Mouse (Mus musculus) embryo, embryonic 9.5 days (tissue): Measurements from ENCODE around the gene Olfr522.
A peak's percentile ranks its signal among the peaks of the same experiment; 100 is the strongest.

Experiments used
- DNase-seq: peaks from one replicate; pipeline ENCODE4 v3.0.0-alpha.2; 2017; ENCODE audit errors: extremely low spot score

The Olfr522 gene

DNA sequence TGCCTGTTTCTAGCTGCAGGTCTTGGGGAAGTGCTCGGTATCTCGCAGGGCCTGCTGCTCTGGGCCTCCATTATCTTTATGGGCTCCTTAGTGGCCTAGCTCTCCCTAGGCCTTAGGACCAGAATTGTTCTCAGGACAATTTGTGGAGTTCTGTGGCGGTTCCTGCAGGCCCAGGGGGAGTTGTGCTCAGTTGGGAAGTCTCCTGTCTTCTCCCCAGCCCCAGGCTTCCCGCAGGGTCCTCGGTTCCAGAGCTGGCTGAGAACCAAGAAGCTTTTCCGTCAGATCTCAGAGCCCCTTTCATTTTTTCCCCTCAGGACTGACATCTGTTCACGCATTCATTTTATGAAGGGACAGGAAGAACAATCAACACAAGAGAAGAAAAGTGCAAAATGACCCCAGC is at the start of gene Olfr522:
Olfr522 (minus strand) TSS at position 101 of the 400 bp plus-strand sequence.
- no peak for DNase-seq

DNA sequence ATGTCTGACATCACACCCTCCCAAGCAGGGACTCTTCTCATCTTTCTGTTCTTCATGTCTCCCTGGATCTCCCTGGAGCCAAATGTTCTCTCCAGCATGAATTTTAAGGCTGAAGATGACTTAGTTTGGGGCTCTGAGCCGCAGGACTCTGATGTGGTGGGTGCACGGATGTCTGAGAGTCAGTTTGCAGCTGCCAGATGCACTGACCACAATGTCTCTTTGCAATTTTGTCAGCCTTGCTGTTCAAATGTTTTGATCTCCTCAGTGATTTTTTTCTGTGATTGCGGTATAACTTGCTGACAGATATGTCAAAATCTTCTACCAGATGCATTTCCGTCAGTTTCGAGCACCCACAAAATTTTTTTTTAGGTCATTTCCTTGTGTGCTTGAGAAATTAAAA is 49.3 kb upstream of the Olfr522 start:
- no peak for DNase-seq

DNA sequence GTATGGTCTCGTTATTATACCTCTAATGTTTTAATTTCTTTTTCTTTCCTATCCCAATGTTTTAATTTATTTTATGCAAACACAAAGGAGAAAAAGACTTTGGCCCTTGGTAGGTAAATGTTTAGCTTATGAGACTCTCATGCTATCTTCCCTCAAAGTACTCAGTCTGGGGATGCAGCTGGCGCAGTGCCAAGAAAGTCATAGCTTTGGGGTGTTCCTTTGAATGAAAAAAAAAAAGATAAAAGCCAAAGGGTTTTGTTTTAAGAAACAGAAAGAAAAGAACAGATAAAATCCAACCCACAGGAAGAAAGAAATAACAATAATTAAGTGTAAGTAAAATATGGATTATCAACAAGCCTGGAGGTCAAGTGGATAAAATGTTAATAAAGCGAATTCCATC is 44.1 kb upstream of the Olfr522 start:
- no peak for DNase-seq

DNA sequence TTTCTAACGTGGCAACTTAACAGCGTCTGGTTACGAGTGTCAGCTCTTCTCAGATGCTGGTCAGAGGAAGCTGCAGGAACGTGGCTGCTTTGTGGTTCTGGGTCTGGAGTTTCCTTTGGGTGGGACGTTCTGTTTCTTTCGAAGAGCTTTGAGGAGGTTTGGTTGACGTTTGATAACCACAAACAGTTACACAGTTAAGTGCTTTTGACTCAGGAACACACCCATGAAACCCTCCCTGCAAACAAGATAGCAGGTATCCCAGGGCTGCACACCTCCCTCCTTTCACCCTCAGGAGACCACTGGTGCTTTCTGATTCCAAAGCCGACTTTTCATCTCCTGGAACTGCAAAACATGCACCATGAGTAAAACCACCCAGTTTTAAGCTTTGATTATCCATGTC is 43.6 kb upstream of the Olfr522 start:
- DNase-seq, result no peak

DNA sequence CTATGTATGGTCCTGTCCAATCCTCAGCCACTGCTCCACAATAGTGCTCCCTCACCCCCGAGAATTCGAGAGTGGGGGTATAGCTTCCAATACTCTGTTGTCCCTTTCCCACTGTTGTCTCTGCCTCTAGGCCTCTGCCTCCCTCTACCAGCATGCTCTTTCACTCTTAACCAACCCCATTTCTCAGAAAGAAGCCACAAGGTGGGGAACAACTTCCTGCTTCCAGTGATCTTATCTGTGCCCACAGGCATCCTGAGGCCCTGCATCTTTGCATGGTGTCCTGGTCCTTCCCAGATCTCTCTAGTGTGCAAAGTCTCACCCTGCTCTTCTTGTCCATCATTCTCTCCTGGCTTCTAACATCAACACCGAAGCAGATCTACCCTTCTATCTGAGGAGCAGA is 42.3 kb upstream of the Olfr522 start:
- DNase-seq, result no peak

DNA sequence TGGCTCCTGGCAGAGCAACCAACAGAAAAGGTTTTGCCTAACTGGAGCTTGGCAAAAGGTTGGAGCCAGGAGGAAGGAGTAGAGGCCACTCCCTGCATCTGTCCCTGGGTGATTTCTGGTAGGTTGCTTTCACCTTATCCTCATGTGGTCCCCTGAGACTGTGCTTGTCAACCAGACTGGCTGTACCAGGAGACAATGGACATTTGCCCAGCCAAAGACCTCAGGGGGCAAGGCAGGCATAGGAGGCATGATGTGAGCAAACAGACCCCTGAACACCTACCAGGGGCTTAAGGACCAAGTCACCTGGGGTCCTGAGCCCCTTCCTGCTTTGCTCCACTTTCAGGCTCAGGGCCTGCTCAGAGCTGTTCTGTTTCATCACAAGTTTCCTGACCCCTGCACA is 41.3 kb upstream of the Olfr522 start, which contains the start of gene Olfr524:
Olfr524 (minus strand) TSS at position 101 of the 400 bp plus-strand sequence.
- DNase-seq, result no peak

DNA sequence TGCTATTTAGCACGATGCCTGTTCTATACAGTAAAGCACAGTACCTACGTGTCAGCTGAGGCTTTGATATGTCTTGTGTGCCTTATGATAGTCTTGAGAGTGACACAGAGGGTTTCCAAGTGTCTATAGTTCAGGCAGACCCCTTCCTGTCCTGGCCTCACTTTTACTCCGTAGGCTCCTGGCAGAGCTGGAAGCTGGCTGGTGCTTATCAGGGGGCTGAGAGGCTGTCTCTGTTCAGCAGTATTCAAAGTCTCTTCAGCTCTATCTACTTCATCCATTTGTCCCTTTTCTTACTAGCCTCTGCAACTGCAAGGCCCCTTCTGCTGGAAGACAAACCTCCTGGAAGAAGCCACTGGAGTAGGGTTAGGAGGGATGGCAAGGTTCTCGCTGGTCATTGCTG is 36.5 kb upstream of the Olfr522 start:
- no peak for DNase-seq

DNA sequence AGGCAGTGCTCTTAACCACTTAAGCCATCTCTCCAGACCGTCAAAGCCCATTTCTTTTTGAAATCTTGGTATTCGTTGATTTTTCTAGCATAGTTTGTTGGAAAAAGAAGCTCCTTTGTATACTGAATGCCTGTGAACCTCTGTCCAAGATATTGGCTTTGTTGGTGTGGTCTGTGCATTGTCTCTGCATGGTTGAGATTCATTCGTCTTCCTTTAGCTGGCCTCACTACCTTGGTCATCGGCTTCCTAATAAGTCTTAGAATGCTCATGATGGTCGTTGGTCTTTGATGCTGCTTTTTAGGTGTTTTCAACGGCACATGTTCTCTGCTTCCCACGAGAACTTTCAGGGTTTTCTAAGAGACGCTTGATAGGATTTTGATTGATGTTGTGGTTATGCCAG is 31.4 kb upstream of the Olfr522 start:
- DNase-seq, result no peak

DNA sequence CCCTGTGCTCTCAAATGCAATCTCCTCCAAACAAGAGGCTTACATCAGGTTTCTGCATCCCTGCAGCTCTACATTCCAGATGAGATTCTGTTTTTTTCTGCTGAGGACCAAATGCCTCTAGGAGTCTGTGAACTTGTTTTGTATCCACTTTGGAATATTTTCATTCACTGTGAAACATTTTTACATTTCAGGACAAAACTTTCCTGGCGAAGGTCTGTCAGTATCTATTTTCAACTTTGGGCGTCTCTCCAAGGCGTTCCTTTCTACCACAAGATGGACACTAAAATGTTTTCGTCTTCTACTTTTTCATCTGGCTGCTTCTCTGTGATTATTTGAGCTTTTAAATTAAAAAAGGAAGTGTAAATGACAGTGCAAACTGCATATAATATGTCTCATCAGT is 29.5 kb upstream of the Olfr522 start:
- no peak for DNase-seq

DNA sequence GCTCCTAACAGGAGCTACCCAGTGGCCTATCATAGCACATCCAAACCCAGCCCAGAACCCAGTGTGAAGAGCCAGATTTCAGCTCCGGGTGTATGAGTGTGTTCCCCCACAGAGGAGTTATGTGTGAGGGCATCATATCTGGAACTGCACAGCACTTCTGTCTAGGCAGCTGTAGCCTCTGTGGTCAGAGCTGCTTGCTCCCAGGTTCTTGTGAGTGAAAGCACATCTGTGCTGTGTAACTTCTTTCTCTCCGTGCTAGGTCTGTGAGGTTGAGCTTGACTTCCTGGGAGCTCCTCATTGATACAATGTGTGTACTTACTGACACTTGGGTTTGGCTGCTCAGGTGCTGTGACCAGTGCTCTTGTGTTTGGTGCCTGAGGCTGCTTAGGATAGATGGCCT is 28.3 kb upstream of the Olfr522 start:
- DNase-seq, result no peak

DNA sequence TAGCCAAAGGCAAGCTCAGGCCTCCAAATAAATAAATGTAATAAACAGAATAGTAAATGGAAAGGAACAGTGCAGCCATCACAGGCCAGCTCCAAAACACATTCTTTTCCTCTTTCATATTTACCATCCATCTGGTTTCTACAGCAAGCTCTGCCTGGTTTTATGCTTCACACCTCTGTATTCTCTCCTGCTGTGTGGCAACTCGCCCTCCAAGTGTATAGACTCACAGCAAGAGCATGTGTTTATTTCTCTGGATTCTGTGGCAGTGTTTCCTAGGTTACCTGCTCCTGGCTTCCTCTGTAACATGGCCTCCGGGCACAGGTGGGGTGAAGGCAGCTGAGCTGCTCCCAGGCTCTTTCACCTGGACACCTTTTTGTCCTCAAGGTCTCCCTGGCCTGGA is 27.9 kb upstream of the Olfr522 start:
- DNase-seq, result no peak

DNA sequence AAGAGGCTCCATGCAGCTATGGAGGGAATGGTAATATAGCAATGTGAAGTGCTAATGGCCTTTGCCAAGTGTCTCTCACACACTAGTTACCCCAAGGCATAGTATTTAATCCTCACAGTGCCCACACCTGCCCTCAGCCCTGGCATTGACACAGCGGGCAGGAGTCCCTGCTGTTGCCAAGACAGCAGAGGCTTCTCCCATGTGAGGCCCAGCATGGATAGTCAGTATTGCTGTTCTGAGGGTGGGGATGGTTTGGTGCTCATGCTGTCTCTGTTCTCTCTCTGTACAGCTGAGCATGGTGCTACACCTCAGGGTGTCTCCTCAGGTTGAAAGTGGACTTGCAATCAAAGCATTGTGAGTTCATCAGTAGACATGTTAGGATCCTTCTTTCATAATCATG is 25.9 kb upstream of the Olfr522 start:
- DNase-seq, result no peak

DNA sequence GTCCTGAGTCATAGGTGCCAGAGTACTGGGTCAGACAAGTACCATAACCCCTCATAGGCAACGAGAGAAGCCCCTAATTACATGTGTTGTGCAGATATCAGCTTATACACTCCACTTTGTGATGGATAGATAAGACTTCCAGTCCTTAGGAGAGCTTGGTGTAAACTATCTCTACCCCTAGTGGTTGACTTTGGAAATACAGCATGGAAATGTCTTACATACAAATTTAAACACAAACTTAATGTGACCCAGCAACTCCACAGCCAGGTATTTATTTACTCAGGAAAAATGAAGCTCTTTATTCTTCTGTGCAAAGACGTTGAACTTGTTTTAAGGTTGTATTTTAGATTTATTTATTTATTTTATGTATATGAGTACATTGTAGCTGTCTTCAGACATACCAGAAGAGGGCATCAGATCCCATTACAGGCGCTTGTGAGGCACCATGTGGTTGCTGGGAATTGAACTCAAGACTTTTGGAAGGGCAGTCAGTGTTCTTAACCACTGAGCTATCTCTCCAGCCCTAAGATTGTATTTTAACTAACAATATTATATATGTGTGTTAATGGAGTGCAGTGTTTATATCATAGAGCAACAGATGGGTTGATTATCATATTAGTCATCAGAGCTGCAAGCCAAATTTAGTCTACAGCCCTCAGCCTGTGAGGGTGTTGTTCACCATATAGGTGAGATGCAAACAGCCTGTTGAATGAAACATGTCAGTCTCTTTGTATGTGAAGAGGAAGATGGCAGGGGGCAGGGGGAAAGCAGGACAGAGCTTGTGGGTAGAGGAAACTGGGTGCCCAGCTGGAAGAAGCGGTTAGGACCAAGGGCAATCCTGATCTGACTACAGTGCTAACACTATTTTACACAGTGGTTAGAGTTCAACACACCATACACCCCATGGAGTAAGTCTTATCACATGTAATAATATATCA is 24.1 kb upstream of the Olfr522 start:
- DNase-seq, result peak; percentile 24

DNA sequence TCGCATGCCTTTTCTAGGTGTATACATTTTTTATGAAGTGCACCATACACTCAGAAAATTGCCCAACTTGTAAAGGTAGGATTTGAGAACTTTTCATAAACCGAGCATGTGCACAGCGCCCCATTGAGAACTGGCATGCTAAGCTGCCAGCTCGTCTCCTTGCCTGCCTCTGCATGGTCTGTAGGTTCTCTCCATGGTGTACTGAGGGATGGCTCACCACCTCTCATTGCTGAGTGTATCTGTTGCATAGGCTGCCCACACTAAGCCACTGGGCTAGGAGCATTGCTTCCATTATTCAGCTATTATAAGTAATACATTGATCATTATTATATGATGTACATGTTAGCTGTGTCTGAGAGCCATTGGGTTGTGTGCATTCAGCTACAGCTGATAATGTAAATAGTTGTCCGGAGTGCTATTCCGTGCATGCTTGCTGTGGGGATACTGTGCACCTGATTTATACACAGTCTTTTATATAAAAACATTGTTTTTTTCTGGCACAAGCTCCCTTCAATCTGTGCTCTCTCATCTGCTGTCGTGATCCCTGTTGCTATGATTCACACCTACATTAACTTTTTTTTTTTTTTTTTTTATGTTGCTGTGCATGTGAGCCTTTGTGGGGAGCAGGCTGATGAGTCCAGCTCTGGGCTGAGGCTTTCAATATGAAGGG is 23.3 kb upstream of the Olfr522 start:
- DNase-seq, result no peak

DNA sequence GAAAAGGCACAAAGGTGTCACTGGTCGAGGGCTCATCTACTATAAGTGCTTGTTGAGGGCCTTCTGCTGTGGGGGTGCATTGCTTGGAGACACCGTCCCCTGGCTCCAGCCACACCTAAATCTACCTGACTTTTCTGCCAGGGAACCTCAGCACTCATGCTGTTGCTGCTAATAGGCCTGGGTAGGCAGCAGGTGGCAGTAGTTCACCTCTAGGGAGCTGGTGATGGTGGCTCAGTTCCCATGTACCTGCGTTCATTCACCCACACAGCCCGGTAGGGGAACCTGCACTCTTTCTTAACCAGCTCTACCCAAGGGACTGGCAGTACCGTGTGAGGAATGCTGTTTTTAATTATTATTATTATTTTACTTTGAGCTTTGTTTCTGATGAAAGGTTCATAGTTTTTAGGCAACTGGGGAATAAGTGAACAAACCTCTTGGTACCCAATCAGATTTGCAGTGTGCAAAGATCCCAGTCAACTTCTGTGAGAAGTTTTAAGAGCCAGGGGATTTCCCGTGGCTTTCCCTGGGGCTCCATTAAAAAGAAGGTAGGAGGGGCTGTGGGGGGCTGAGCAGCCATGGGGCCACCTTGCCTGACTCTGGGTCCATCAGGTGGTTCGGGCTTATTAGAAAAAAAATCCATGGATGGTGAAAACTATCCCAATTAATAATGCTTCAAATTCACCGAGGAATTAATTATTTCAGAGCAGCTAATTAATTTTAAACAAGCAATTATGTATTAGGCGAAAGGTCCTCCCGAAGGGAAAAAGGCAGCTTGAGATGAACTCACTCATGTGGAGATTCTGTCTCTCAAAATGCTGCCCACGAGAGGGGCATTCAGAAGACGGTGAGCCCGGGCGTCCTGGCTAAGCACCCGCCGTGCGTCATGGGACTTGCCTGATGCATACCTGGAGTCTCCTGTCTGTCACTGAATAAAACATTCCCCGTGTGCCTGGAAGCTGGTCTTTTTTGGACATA is 22.4 kb upstream of the Olfr522 start:
- peak; percentile 17 for DNase-seq

DNA sequence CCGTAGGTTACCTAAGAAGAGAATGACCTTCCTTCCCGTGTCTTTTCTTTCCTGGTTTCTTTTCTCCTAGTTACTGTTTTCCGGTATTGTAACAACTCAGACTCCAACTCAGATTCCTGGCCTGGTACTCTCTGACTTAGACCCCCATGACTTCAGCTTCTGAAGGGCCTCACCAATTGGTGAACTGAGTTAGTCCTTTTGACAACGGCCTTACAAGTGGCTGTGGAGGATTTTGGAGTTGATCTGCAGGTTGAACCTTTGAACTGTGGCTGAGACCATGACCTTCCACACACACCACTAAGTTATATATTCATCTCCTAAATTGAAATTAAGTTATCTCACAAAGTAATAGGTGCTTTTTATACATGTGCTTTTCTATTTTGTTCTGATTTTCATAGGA is 19.6 kb upstream of the Olfr522 start:
- no peak for DNase-seq

DNA sequence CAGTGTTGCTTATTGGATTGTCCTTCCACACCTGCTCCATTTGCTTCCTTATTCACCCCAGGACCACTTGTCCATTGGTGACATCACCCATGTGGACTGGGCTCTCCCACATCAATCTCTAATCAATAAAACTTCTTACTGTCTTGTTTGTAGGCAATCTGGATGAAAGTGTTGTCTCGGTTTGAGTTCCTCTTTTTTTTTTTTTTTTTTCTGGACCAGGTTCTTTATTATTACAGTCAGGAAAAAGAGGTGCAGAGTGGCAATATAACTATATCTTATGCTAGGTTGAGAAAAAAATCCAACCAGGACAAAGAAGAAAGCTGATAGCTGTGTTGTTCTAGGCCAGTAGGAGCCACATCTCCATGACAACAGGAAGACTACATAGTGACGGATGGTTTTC is 16.1 kb upstream of the Olfr522 start:
- DNase-seq, result no peak

DNA sequence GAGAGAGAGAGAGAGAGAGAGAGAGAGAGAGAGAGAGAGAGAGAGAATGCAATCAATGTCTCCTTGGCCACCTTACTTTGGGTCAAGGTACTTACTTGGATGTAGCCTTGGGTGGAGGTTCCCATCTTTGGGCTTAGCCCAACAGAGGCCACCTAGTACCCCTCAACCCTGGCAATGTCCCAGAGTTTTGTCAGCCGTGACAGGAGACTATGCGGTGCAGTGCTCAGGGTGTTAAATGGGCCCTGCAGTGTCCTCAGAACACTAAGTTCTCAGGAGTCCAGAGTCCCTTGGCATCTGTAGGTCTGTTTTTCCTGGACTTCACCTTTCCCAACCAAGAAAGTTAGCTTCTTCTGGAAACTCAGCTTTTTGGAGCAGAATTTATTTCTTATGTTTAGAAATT is 14.6 kb upstream of the Olfr522 start:
- no peak for DNase-seq

DNA sequence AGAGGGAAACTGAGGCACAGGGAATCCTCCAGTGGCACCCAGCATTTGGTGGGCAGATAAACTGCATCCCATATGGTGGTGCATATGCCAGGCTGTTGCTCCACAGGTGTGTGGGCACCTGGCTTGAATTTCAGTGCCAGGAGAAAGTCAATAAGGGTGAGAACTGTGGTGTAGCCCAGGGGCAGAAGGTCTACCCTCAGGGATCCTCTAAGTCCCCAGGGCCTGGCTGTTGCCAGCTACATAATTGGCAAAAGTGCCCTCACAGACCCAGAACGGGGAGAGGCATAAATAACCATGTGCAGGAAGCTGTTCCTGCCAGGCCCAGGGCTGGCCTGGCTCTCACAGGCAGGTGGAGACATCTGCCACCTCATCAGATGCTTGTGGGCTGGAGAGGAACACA is 8.4 kb upstream of the Olfr522 start, which contains the start of gene Olfr523:
Olfr523 (plus strand) TSS at position 282 of the 400 bp plus-strand sequence.
- no peak for DNase-seq

DNA sequence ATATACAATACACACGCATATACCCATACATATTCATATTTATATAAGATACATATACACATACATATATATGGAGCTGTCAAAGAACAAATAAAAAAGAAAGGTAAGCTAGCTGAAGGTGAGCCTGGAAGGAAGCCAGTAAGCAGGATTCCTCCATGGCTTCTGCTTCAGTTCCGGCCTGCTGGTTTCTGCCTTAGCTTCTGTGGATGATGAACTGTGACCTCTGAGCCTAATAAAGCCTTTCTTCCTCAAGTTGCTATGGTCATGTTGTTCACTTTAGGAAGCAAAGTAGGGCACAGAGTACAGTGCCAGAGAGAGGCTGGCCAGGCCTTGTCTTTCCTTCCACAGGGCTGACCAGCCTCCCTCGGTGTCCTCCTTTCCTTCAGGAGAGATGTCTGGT is 6.3 kb upstream of the Olfr522 start:
- no peak for DNase-seq

DNA sequence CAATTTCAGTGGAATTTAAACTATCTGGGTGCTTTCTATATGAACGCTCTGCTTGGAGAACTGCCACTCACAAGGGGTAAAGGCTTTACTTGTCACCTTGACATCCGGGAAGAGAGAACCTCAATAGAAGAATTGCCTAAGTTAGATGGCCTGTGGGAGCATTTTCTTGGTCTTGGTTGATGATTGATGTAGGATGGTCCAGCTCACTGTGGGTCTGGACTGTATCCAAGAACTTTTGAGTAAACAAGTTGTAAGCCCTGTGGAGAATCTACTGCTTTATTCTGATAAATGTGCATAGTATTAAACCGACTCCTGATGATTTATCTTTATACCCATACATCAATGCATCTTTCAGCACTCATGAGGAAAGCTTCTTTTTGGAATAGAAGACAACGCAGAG is 4.8 kb upstream of the Olfr522 start:
- no peak for DNase-seq

DNA sequence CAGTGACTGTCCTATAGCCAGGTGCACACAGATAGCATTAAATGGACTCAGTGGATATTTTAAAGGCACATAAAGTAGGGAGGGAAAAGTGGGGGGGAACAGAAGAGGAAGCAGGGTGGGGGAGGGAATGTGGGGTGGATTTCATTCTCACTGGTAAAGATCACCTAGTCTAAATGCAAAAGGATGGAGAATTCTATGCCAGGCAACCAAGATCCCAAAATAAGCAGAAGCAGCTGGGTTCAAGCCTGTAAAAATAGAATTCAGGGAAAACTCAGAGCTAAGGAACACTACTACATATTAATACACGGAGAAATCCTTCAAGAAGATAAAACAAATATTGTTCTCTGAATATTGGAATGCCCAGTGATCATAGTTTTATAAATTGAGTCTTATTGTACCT is 3.4 kb upstream of the Olfr522 start:
- no peak for DNase-seq
